Mouse (Mus musculus) liver, embryonic 16.5 days (tissue): ENCODE measurements around the gene Nfyc. TPM values are rescaled to one million over a fixed set of nuclear protein-coding genes. Genes with fewer than 3 reads are reported as not detected.

ENCODE experiments used
- ATAC-seq: fragments of 200-750 bp; cut with Nextera tagmentation; 2 replicates; pipeline ENCODE4 v1.8.0; 2017; ENCODE audit warnings: low read depth, mild to moderate bottlenecking, moderate number of reproducible peaks, moderate library complexity
- H3K27ac ChIP-seq: fragments of 300-500 bp; sonication (generic); 2 replicates; pipeline ENCODE4 v1.5.1; 2014; ENCODE audit warnings: mild to moderate bottlenecking, low read length
- H3K27me3 ChIP-seq: fragments of 300-500 bp; sonication (generic); 2 replicates; pipeline ENCODE4 v1.6.1; 2014; ENCODE audit warnings: low read depth, low read length, mixed read lengths; ENCODE audit not compliant: control insufficient read depth, insufficient read depth
- H3K36me3 ChIP-seq: fragments of 300-500 bp; sonication (generic); 2 replicates; pipeline ENCODE4 v1.6.1; 2014; ENCODE audit warnings: mild to moderate bottlenecking; ENCODE audit not compliant: control insufficient read depth, insufficient read depth
- H3K4me1 ChIP-seq: fragments of 300-500 bp; sonication (generic); 2 replicates; pipeline ENCODE4 v1.6.1; 2014; ENCODE audit warnings: low read depth, low read length, mixed read lengths; ENCODE audit not compliant: control insufficient read depth
- H3K4me2 ChIP-seq: fragments of 300-500 bp; sonication (generic); 2 replicates; pipeline ENCODE4 v1.6.1; 2014; ENCODE audit warnings: low read depth, low read length, mixed read lengths
- H3K4me3 ChIP-seq: fragments of 300-500 bp; sonication (generic); 2 replicates; pipeline ENCODE4 v1.5.1; 2014; ENCODE audit warnings: low read depth, mild to moderate bottlenecking, low read length
- H3K9ac ChIP-seq: fragments of 300-500 bp; sonication (generic); 2 replicates; pipeline ENCODE4 v1.6.1; 2014; ENCODE audit warnings: low read depth, low read length
- H3K9me3 ChIP-seq: fragments of 300-500 bp; sonication (generic); replicated peaks from 2 replicates; pipeline ENCODE4 v1.6.1; 2016; ENCODE audit warnings: low read length; ENCODE audit not compliant: control insufficient read depth
- WGBS: fragments of 180-500 bp; shearing (Covaris S2); extraction: QIAGEN DNeasy Blood & Tissue Kit; methylation state at CpG from one replicate; pipeline ENCODE4 v1.1.7; 2014; ENCODE audit not compliant: insufficient replicate concordance; 5-methylcytosine and 5-hydroxymethylcytosine counted together
- microRNA counts: library from miRNA; unstranded; fragments of <30 nt; microRNA quantifications from one replicate; lab custom pipeline; 2016
- microRNA-seq: library from miRNA; unstranded; fragments of <30 nt; microRNA quantifications from one replicate; pipeline ENCODE4, GENCODE M21; 2016
- polyA plus RNA-seq: library from polyadenylated mRNA; unstranded; fragments of >200 nt; fragmentation: Nextera tagmentation; extraction: Ambion mirVana; gene quantifications from 2 replicates; pipeline ENCODE4 v1.2.1, GENCODE M21; 2015

Gene Nfyc
- polyA plus RNA-seq, 1 experiment from 2014 or later = 47.4 TPM

- peaks cover 7% of the 10 kb centered on the region for H3K4me1 ChIP-seq
- no peaks in the 10 kb centered on the region for H3K9me3 ChIP-seq
- no peak overlapping the region for H3K9ac ChIP-seq
- no peak for ATAC-seq
- no peak overlapping the region for H3K4me2 ChIP-seq
- H3K36me3 ChIP-seq = no peaks in the 10 kb centered on the region
- H3K27ac ChIP-seq = no peak overlapping the region
- peaks cover 32% of the 10 kb centered on the region for H3K27me3 ChIP-seq
- H3K4me3 ChIP-seq = no peak overlapping the region
- WGBS = 21% methylated on average over 5 of the region's 5 CpGs
These were observed 112.2 kb downstream of the Nfyc start for GRCm38 (mm10) chr4:120719152-120719551.

- no peak overlapping the region for H3K4me3 ChIP-seq
- H3K4me1 ChIP-seq = peaks cover 7% of the 10 kb centered on the region
- H3K4me2 ChIP-seq = no peak overlapping the region
- WGBS = 63% methylated on average over 8 of the region's 8 CpGs
- H3K27ac ChIP-seq = no peak overlapping the region
- H3K9me3 ChIP-seq = no peaks in the 10 kb centered on the region
- peaks cover 32% of the 10 kb centered on the region for H3K27me3 ChIP-seq
- no peak overlapping the region for H3K9ac ChIP-seq
- ATAC-seq = no peak
- H3K36me3 ChIP-seq = no peaks in the 10 kb centered on the region
These were observed 113.8 kb downstream of the Nfyc start for GRCm38 (mm10) chr4:120717591-120717990.

- Histone ChIP-seq H3K9ac (no peak overlapping the region), H3K4me1 (peaks cover 7% of the 10 kb centered on the region), H3K36me3 (no peaks in the 10 kb centered on the region), H3K9me3 (no peaks in the 10 kb centered on the region), H3K27ac (no peak overlapping the region), H3K27me3 (peaks cover 32% of the 10 kb centered on the region), H3K4me2 (peak overlapping the region; percentile 61), H3K4me3 (peak overlapping the region; percentile 31)
- no peak for ATAC-seq
- WGBS = 12% methylated on average over 12 of the region's 12 CpGs
These were observed 114.6 kb downstream of the Nfyc start for GRCm38 (mm10) chr4:120716765-120717164.

GRCm38 (mm10) chr4:120716141-120716571 lies 115.2 kb downstream of the Nfyc start:
- Histone ChIP-seq H3K4me1 (peaks cover 7% of the 10 kb centered on the region), H3K9ac (no peak overlapping the region), H3K9me3 (no peaks in the 10 kb centered on the region), H3K4me2 (peak overlapping the region; percentile 61), H3K27ac (no peak overlapping the region), H3K4me3 (peak overlapping the region; percentile 31), H3K27me3 (peaks cover 32% of the 10 kb centered on the region), H3K36me3 (no peaks in the 10 kb centered on the region)
- peak; percentile 68 for ATAC-seq
- WGBS = 2% methylated on average over 12 of the region's 12 CpGs

- Histone ChIP-seq H3K4me3 (no peak overlapping the region), H3K36me3 (no peaks in the 10 kb centered on the region), H3K4me2 (no peak overlapping the region), H3K9me3 (no peaks in the 10 kb centered on the region), H3K9ac (no peak overlapping the region), H3K27ac (no peak overlapping the region), H3K4me1 (peaks cover 7% of the 10 kb centered on the region), H3K27me3 (peaks cover 32% of the 10 kb centered on the region)
- no peak for ATAC-seq
- WGBS = 47% methylated on average over 6 of the region's 6 CpGs
These were observed 117.4 kb downstream of the Nfyc start for GRCm38 (mm10) chr4:120713856-120714497.

GRCm38 (mm10) chr4:120713021-120713420 lies 118.4 kb downstream of the Nfyc start:
- 84% methylated on average over 6 of the region's 6 CpGs for WGBS
- H3K9ac ChIP-seq = no peak overlapping the region
- H3K27ac ChIP-seq = no peak overlapping the region
- H3K4me2 ChIP-seq = no peak overlapping the region
- H3K9me3 ChIP-seq = no peaks in the 10 kb centered on the region
- ATAC-seq = no peak
- no peaks in the 10 kb centered on the region for H3K36me3 ChIP-seq
- H3K4me3 ChIP-seq = no peak overlapping the region
- peaks cover 30% of the 10 kb centered on the region for H3K27me3 ChIP-seq
- H3K4me1 ChIP-seq = peaks cover 7% of the 10 kb centered on the region

GRCm38 (mm10) chr4:120712236-120712635 lies 119.1 kb downstream of the Nfyc start:
- H3K4me3 ChIP-seq = no peak overlapping the region
- no peak overlapping the region for H3K27ac ChIP-seq
- H3K4me2 ChIP-seq = no peak overlapping the region
- ATAC-seq = no peak
- H3K27me3 ChIP-seq = peaks cover 26% of the 10 kb centered on the region
- H3K9me3 ChIP-seq = no peaks in the 10 kb centered on the region
- H3K9ac ChIP-seq = no peak overlapping the region
- H3K4me1 ChIP-seq = peaks cover 7% of the 10 kb centered on the region
- H3K36me3 ChIP-seq = no peaks in the 10 kb centered on the region
- WGBS = 72% methylated on average over 12 of the region's 12 CpGs

MicroRNA genes within 50 kb of the gene (microRNA counts, 519-probe panel; counts per million panel counts)
- microRNA mmu-miR-30e (lab: Ali Mortazavi, UCI) = 2,376 counts per million, percentile 56 among the panel's probes with 10 or more counts

Small RNAs within 50 kb of the gene (microRNA-seq; reads per million reads assigned to microRNA genes)
- not detected for gene Gm23936
- 93.3 reads per million, percentile 53 among the genes with 10 or more reads in this experiment for gene Mir30c-1
- not detected for gene Mir30e
- gene Mir30f = not detected

Other genes with a start within 250 kb of the Nfyc start
- 0.32 TPM in 1 of 2 replicates, not detected in the other for gene Gm8439, start 242.8 kb downstream of the Nfyc start, polyA plus RNA-seq
- 44.1 and 44.3 TPM in 2 replicates for gene Cited4, start 165.0 kb downstream of the Nfyc start, polyA plus RNA-seq
- 0.05 and 0.14 TPM in 2 replicates for gene Kcnq4, start 83.0 kb downstream of the Nfyc start, polyA plus RNA-seq
- gene Rims3, start 23.2 kb upstream of the Nfyc start, polyA plus RNA-seq = 0.21 and 0.25 TPM in 2 replicates
- gene Exo5, start 93.4 kb upstream of the Nfyc start, polyA plus RNA-seq = 5.4 and 5.7 TPM in 2 replicates
- 1.6 TPM in 2 replicates for gene Zfp69, start 120.1 kb upstream of the Nfyc start, polyA plus RNA-seq
- 13.2 and 14.0 TPM in 2 replicates for gene Smap2, start 185.7 kb upstream of the Nfyc start, polyA plus RNA-seq
- gene Col9a2, start 207.8 kb upstream of the Nfyc start, polyA plus RNA-seq = 0.67 and 0.85 TPM in 2 replicates